Mouse (Mus musculus) fat pad, adult 2 months (tissue): ENCODE measurements around the gene Olfr1356.
"Not testable (repeated sequence)": the region's sequence is repeated elsewhere in the genome, so short reads cannot be mapped to it uniquely, and the experiment has no call there.

Experiments
- DNase-seq: peaks from one replicate; pipeline ENCODE4 v3.0.0-alpha.2; 2011; ENCODE audit warnings: low read depth, low spot score; ENCODE audit errors: extremely low read depth

The Olfr1356 gene

GRCm38 (mm10) chr10:78852066-78852465 lies at the start of gene Olfr1356:
TSS of gene Olfr1356 (minus strand) at chr10:78852166.
- DNase-seq: no peak

GRCm38 (mm10) chr10:78875240-78875639 lies 23.3 kb upstream of the Olfr1356 start, which contains the start of gene Olfr1355:
TSS of gene Olfr1355 (plus strand) at chr10:78875540.
- no peak for DNase-seq

GRCm38 (mm10) chr10:78840456-78840855 lies 11.5 kb downstream of the Olfr1356 start:
- not testable (repeated sequence) for DNase-seq

- no peak for DNase-seq
Measured at GRCm38 (mm10) chr10:78812358-78813060, 39.5 kb downstream of the Olfr1356 start.

- DNase-seq: no peak
Measured at GRCm38 (mm10) chr10:78801449-78801848, 50.5 kb downstream of the Olfr1356 start.
